Mouse (Mus musculus) c-Kit-positive CD71-positive TER-119-negative erythroid progenitor cells, embryonic 14.5 days (primary cell): ENCODE results near the gene Frmd4b.

ENCODE experiments used
- DNase-seq: peaks from one replicate; pipeline ENCODE4 v3.0.0-alpha.2; 2013; ENCODE audit warnings: low read depth

The Frmd4b gene

GRCm38 (mm10) chr6:97356612-97357011 lies 260.7 kb downstream of the Frmd4b start:
- DNase-seq, result no peak

DNA sequence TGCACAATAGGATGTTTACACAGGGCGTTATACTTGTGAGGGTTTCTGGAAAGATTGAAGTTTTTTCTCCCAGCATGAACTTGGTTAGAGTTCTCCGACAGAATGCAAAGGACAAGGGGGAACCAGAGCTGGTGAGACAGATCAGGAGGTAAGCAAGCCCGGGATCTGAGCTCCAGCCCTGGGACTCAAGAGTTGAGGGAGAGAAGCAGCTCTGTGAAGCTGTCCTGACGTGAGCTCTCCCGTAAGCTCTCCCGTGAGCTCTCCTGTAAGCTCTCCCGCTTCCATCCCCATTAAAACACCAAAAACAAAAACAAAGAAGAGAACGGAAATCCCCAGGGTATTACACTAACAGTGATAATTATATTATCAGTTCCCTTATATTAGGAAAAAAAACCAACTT lies 262.2 kb downstream of the Frmd4b start:
- DNase-seq, result no peak

- no peak for DNase-seq
These were observed 263.4 kb downstream of the Frmd4b start for GRCm38 (mm10) chr6:97353933-97354332.

GRCm38 (mm10) chr6:97353371-97353770 lies 264.0 kb downstream of the Frmd4b start:
- DNase-seq, result no peak

GRCm38 (mm10) chr6:97352505-97353154 lies 264.7 kb downstream of the Frmd4b start:
- DNase-seq, result no peak

- DNase-seq, result no peak
These were observed 267.8 kb downstream of the Frmd4b start for GRCm38 (mm10) chr6:97349355-97350138.

DNA sequence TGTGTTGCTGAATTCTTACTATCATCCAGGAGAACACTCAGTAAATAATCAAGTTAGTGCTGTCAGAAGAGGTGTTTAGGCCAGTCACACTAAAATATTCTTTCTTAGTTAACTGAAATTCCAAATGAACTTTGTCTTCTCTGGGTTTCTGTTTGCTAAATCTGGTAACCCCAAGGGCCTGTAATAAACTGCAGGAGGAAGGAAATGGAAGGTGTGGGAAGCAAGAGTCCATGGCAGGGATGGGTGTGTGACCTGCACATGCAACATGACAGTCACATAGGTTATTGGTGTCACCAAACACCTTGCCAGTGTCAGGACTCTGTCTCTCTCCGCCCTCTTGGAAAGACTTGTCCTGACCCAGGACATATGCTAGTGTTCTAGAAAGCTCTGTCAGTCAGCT lies 270.4 kb downstream of the Frmd4b start:
- DNase-seq, result no peak

GRCm38 (mm10) chr6:97346527-97346926 lies 270.8 kb downstream of the Frmd4b start:
- DNase-seq, result no peak

- no peak for DNase-seq
These were observed 271.4 kb downstream of the Frmd4b start for GRCm38 (mm10) chr6:97345921-97346320.

DNA sequence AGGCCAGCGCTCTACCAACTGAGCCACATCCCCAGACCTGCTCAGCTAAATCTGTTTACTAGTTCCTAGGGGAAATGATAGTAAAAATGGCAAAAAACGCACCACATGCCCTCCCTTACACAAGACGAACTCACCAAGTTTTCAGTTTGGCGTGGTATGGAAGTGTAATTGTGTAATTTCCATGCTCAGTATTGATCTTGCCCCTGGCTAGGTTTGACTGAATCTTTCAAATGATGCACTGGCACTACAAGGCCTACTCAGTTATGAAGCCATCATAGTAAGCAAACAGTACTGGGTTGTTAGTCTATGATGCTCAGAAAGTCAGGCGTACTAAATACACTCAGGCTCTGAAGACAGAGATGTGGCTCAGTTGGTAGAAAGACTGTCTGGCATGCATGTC lies 275.2 kb downstream of the Frmd4b start:
- no peak for DNase-seq

DNA sequence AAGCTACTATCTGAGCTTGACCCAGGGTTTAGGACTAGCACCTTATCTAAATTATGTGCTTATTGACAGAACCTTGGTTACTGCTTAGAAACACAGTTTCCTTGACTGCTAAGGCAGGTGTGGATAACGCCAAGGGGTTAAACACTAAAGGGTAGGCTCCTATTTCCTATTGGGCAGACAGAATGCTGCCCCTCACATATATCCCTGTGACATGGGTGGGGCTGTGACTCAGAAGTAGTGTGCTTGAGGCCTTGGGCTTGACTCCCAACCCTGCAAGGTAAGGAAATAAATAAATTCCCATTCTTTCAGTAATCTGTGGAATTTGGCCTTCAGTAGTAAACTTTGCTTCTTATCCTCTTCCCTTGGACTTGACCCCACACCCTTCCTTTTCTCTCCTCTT lies 275.7 kb downstream of the Frmd4b start:
- no peak for DNase-seq

DNA sequence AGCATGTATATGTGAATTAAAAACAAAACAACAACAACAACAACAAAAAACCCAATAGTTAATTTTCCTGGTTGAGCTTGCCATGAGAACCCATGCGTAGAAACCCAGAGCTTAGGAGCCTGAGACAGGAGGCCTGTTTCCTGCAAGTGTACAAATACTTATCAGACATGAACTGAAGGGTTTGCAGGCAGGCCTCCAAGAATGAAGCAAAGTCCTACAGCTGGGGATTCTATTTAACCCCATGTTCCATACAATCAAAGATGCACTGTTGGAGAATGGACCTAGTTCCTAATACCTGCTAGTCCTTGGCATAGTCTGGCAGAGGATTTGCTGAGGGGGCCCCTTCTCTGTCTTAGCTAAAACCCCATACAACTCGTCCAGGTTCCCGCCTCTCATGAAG lies 276.2 kb downstream of the Frmd4b start:
- DNase-seq, result no peak

- DNase-seq, result no peak
These were observed 277.0 kb downstream of the Frmd4b start for GRCm38 (mm10) chr6:97340211-97340791.

- no peak for DNase-seq
These were observed 278.1 kb downstream of the Frmd4b start for GRCm38 (mm10) chr6:97339271-97339681.

DNA sequence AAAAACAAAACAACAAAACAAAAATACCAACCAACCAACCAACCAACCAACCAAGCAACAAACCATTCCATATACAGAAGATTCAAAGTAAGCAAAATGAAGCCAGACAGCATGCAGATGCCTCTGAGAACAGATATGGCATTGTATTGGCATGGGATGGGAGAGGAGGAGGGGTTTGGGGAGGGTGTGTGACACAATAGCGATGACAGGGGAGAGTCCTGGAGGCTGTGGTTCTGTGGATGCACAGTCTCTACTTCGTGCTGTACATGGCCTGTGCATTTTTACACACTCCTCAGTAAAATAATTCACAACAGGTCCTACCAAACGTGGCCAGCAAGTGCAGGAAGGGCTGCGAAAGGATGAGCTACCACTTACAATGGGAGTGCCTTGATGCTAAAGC lies 278.5 kb downstream of the Frmd4b start:
- no peak for DNase-seq

DNA sequence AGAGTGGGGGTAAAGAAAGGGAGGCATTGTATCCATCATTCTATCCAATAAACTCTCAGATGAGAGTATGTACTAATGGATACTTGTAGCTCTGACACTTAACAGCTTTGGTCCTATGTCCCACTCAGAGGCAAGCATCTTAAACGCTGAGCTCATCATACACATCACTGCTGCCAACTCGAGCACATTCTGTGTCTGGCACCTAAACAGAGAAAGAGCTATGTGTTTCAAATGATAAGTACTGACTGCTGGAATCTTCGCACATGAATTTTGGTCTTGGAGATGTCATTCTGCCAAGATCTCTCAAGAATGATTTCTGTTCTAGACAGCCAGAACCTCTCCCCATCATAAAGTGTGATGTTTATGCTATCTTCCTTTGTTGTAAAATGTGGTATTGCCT lies 284.0 kb downstream of the Frmd4b start:
- no peak for DNase-seq

DNA sequence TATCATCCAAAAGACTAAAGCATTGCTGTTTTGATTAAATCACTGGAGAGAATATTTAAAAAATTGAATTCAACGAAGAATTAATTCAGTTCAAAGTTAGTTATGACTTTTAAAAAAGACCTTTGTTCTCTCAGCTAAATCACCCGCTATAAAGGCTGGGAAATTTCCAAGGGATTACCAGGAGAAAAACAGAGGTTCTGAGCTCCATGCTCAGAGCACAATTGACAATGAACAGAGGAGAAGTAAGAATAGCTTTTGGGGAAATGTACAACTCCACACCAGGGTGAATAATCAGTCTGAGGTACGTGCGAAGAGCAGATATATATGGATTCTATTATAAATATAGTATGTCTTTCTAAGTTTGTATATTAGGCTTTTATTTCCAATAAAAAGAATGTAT lies 293.4 kb downstream of the Frmd4b start:
- DNase-seq, result no peak

DNA sequence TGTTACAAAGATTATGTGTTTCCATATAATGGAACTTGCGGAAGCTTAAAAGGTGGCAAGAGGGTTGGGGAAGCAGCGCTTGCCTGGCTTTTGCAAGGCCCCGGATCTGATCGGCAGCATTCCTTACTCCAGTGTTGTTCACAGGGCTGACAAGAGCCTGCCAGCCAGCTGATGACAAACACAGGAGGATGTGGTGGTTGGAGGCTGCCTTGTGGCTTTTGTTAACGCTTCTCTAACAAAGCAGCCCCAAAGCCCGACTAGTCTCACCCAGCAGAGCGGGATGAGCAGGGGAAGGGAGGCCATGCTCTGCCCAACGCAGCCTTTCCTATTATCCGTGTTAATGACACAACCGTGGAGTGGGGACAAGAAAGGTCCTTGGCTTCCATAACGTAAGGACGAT lies 295.2 kb downstream of the Frmd4b start:
- DNase-seq, result no peak

DNA sequence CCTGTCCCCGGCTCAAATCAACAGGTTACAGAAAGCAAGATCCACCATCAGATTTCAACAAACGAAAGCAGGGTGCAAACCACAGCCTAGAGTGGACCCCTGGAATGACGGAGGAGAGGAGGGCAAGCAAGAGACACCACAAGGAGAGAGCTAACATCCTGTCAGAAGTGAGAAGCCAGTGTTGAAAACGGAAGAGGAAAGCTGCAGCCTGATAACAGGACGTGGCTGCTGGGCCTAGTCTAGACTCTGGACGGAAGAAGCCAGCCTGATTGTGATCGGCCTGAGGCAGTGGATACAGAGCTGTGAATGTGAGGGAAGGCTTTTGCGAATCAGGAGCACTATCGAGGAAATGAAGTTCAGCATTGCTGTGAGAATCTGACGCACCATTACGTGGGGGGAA lies 296.2 kb downstream of the Frmd4b start:
- DNase-seq, result no peak

DNA sequence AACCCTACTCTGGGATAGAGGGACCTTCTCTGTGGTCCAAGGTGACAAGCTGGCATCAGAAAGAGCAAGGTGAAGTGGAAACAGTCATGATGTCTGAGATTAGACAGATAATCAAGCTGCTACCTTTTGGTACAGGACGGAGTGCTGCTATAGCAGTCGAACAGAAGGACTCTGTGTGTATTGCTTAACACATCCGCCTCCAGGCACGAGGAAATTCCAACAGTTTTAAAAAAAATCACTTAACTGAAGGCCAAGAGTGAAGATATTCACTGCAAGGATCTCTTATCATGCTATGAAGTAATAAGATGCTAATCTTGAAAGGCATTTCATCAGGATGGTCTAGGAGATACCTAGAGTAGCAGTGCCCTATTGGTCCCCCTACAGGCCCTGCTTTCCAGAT lies 298.3 kb downstream of the Frmd4b start:
- no peak for DNase-seq

DNA sequence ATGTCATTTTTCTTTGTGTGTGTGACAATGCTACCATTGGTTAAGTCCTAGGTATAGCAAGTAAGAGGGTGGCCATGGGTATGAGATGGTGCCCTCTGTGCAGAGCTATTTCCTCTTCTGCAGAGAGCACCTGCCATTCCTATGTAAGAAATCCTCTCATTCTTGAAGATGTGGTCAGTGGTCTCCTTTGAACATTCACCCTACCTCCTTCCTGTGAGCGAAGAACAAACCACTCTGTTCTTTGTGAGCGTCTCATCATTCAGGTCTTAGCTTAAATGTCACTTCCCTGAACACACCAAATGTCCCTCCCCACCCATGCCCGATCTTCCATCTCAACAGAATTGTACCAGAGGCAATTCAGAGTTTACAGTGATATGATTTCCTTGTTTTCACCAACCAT lies 299.4 kb downstream of the Frmd4b start:
- no peak for DNase-seq

- no peak for DNase-seq
These were observed 300.6 kb downstream of the Frmd4b start for GRCm38 (mm10) chr6:97316716-97317115.

- no peak for DNase-seq
These were observed 302.0 kb downstream of the Frmd4b start for GRCm38 (mm10) chr6:97315311-97315710.
